Mouse (Mus musculus) myocyte (in vitro differentiated cells): ENCODE measurements around the gene Fzr1.

Source experiments
- CEBPB ChIP-seq: IDR thresholded peaks from 2 replicates; pipeline ENCODE4 v1.6.1; 2011; ENCODE audit warnings: mild to moderate bottlenecking, moderate library complexity; ENCODE audit not compliant: poor library complexity, insufficient read depth, severe bottlenecking
- E2F4 ChIP-seq: IDR thresholded peaks from one replicate; pipeline ENCODE4 v1.6.1; 2011; ENCODE audit warnings: mild to moderate bottlenecking, control low read depth, moderate library complexity; ENCODE audit not compliant: insufficient read depth
- MAX ChIP-seq: IDR thresholded peaks from one replicate; pipeline ENCODE4 v1.6.1; 2011; ENCODE audit warnings: low read depth, mild to moderate bottlenecking, control low read depth
- MYOD1 ChIP-seq, 3 experiments: IDR thresholded peaks; one replicate each; pipeline ENCODE4 v1.6.1; 2011; ENCODE audit warnings: control low read depth in 2 of 3, low read depth in 2 of 3, mild to moderate bottlenecking in 2 of 3, moderate library complexity in 1 of 3; ENCODE audit not compliant: insufficient read length in 2 of 3, control insufficient read depth in 1 of 3
- MYOG ChIP-seq, 3 experiments: IDR thresholded peaks; one replicate each; pipeline ENCODE4 v1.6.1; 2011; ENCODE audit warnings: control low read depth in 2 of 3, low read depth in 2 of 3, mild to moderate bottlenecking in 2 of 3; ENCODE audit not compliant: insufficient read length in 2 of 3, control insufficient read depth in 1 of 3, insufficient read depth in 1 of 3
- POLR2A ChIP-seq: IDR thresholded peaks from one replicate; pipeline ENCODE4 v1.6.1; 2011; ENCODE audit warnings: low read depth, mild to moderate bottlenecking, control low read depth, moderate library complexity; ENCODE audit not compliant: insufficient read length
- POLR2AphosphoS2 ChIP-seq: IDR thresholded peaks from one replicate; pipeline ENCODE4 v1.6.1; 2011; ENCODE audit warnings: low read depth, control low read depth; ENCODE audit not compliant: insufficient read length
- TCF12 ChIP-seq: IDR thresholded peaks from one replicate; pipeline ENCODE4 v1.6.1; 2011; ENCODE audit warnings: mild to moderate bottlenecking, control low read depth; ENCODE audit not compliant: poor library complexity, insufficient read depth, severe bottlenecking
- TCF3 ChIP-seq: IDR thresholded peaks from one replicate; pipeline ENCODE4 v1.6.1; 2011; ENCODE audit warnings: low read depth, control low read depth; ENCODE audit not compliant: insufficient read length
- USF1 ChIP-seq: IDR thresholded peaks from one replicate; pipeline ENCODE4 v1.6.1; 2011; ENCODE audit warnings: low read depth, mild to moderate bottlenecking, control low read depth, moderate library complexity

DNA sequence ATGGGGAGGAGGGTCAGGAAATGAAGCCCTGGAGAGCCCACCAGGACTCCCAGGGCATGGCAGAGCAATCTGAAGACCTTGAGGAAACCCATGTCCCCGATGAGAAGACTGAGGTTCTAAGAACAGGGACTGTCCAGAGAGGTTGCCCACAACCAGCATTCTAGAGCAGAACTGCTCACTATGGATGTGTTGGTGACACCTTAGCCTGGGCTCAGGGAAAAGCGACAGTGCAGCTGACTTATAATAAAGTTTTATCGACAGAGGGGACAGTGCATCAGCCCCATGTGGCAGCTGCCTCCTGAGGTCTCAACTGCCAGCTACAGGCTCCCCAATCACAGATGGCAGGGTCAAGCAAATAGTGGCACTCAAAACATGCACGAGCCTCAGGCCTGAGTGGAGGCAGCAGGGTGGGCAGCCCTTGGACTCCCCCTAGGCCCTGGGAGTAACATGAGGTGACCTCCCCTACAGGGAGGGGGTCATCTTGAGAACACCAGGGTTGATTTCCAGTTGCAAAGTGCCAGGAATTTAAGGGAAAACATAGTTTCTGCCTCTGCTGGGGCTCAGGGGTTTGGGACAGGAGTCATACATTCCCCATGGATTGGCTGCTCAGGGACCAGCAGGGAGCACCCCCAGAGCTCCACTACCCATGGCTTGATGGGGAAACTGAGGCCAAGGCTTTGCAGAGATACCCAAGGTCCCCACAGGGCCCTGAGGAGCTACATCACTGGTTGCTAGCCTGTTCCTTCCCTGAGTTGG is 42.9 kb upstream of the Fzr1 start:
- TF ChIP-seq MYOD1 (IDR thresholded peaks at IDR 0.05; ENCODE audit: control insufficient read depth in 1 of 3, insufficient read length in 2 of 3, low read depth in 2 of 3) = peak in 2 of 3 experiments; percentile 25 to 63
- TF ChIP-seq POLR2A = no peak
- no peak for TF ChIP-seq USF1
- TF ChIP-seq MAX = no peak
- TF ChIP-seq MYOG (IDR thresholded peaks at IDR 0.05; ENCODE audit: control insufficient read depth in 1 of 3, insufficient read depth in 1 of 3, insufficient read length in 2 of 3, low read depth in 2 of 3) = peak in 2 of 3 experiments; percentile 58 to 61
- no peak for TF ChIP-seq E2F4
- no peak for TF ChIP-seq POLR2AphosphoS2
- TF ChIP-seq TCF3 = no peak
- TF ChIP-seq TCF12 = no peak
- TF ChIP-seq CEBPB = no peak
